Mouse (Mus musculus) midbrain, postnatal 0 days (tissue): ENCODE measurements at regions not wholly inside any gene's neighbourhood (a gene's known extent, or its start where the extent isn't known, plus 50 kb on each side); places are given as distances from the start of the nearest gene placed in this dataset.

Source experiments
- ATAC-seq: fragments of 200-750 bp; cut with Nextera tagmentation; 2 replicates; pipeline ENCODE4 v1.8.0; 2017; ENCODE audit warnings: moderate number of reproducible peaks, mild to moderate bottlenecking, moderate TSS enrichment, moderate library complexity; ENCODE audit not compliant: low FRiP score
- DNase-seq: peaks from one replicate; pipeline ENCODE4 v3.0.0-alpha.2; 2015; ENCODE audit warnings: low spot score
- H3K27ac ChIP-seq: fragments of 300-500 bp; sonication (generic); 2 replicates; pipeline ENCODE4 v1.5.1; 2014; ENCODE audit warnings: low read depth, mild to moderate bottlenecking, low read length, mixed read lengths
- H3K27me3 ChIP-seq: fragments of 300-500 bp; sonication (generic); 2 replicates; pipeline ENCODE4 v1.6.1; 2014; ENCODE audit warnings: low read length, control low read depth, mixed read lengths; ENCODE audit not compliant: insufficient read depth
- H3K36me3 ChIP-seq: fragments of 300-500 bp; sonication (generic); 2 replicates; pipeline ENCODE4 v1.6.1; 2014; ENCODE audit warnings: low read length, control low read depth, mixed read lengths; ENCODE audit not compliant: insufficient read depth
- H3K4me1 ChIP-seq: fragments of 300-500 bp; sonication (generic); 2 replicates; pipeline ENCODE4 v1.6.1; 2014; ENCODE audit warnings: mild to moderate bottlenecking, control low read depth, antibody characterized with exemption, low read length, mixed read lengths; ENCODE audit not compliant: insufficient read depth
- H3K4me2 ChIP-seq: fragments of 300-500 bp; sonication (generic); 2 replicates; pipeline ENCODE4 v1.6.1; 2014; ENCODE audit warnings: low read depth, mild to moderate bottlenecking, low read length, mixed read lengths; ENCODE audit not compliant: poor library complexity, severe bottlenecking
- H3K4me3 ChIP-seq: fragments of 300-500 bp; sonication (generic); 2 replicates; pipeline ENCODE4 v1.5.1; 2014; ENCODE audit warnings: low read depth, mild to moderate bottlenecking, low read length, moderate library complexity
- H3K9ac ChIP-seq: fragments of 300-500 bp; sonication (generic); replicated peaks from 2 replicates; pipeline ENCODE4 v1.6.1; 2014; ENCODE audit warnings: mild to moderate bottlenecking, low read length, moderate library complexity, mixed read lengths; ENCODE audit not compliant: poor library complexity, severe bottlenecking
- H3K9me3 ChIP-seq: fragments of 300-500 bp; sonication (generic); 2 replicates; pipeline ENCODE4 v1.6.1; 2016; ENCODE audit warnings: low read length, control low read depth
- CTCF ChIP-seq: IDR thresholded peaks from 2 replicates; pipeline ENCODE4 v1.5.1; 2016; ENCODE audit warnings: antibody characterized with exemption, mild to moderate bottlenecking
- WGBS: fragments of 180-500 bp; shearing (Covaris S2); extraction: QIAGEN DNeasy Blood & Tissue Kit; methylation state at CpG from one replicate; pipeline ENCODE4 v1.1.7; 2014; 5-methylcytosine and 5-hydroxymethylcytosine counted together

- Histone ChIP-seq H3K9me3 (no peaks in the 10 kb centered on the region), H3K4me1 (peaks cover 17% of the 10 kb centered on the region), H3K9ac (no peak overlapping the region), H3K36me3 (no peaks in the 10 kb centered on the region), H3K4me3 (no peak overlapping the region), H3K27me3 (no peaks in the 10 kb centered on the region), H3K27ac (no peak overlapping the region), H3K4me2 (no peak overlapping the region)
- DNase-seq (no peak), ATAC-seq (no peak)
- no peak for TF ChIP-seq CTCF
- 84% methylated on average over 7 of the region's 7 CpGs for WGBS
Measured at GRCm38 (mm10) chr8:126835554-126835953, 110.1 kb downstream of the Tomm20 start.

DNA sequence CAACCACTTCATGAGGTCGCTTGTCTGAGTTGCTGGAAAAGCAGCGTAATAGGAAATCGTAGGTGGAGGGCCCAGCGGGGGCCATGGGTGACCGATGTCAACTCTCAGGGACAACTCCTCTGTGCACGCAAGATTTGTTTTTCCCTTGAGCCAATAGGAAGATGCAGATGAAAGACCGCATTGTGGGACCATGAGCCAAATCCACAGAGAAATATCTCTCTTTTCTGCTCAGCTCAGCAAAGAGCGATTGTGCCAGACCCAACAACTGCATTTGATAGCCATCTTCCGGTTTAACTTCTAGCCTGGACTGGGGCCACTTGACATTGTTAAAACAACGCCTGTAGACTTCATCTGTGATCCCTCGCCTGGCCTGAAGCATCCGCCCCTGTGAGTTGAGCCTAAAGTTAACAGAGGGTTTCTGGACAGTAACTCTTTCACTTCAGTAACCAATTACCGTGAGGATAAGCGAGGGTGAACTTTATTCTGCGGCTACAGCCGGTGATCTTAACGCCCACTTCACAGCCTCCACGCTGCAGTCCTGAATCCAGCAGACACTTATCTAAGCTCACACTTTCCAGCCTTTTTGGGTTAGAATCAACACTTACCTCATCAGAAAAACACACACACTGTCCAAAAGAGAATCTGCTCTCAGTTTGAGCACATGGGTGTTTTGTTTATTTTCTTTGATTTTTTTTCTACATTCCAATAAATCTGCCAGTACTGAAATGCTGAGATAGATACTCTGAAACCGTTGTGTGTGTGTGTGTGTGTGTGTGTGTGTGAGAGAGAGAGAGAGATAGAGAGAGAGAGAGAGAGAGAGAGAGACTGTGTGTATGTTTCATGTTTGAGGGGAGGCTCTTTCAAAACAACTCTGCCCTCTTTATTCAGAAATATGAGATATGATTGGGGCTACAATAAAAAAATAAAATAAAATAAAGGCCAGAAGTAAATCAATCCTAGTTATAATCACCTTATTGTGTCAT is 111.9 kb downstream of the Tomm20 start:
- ATAC-seq: no peak
- WGBS: 65% methylated on average over 19 of the region's 19 CpGs
- DNase-seq: no peak

GRCm38 (mm10) chr8:126833006-126833405 is 112.6 kb downstream of the Tomm20 start:
- DNase-seq: no peak
- no peak overlapping the region for H3K4me3 ChIP-seq
- H3K27ac ChIP-seq: no peak overlapping the region
- 27% methylated on average over 5 of the region's 5 CpGs for WGBS
- no peaks in the 10 kb centered on the region for H3K27me3 ChIP-seq
- H3K9me3 ChIP-seq: no peaks in the 10 kb centered on the region
- no peak overlapping the region for H3K9ac ChIP-seq
- TF ChIP-seq CTCF: no peak
- no peak for ATAC-seq
- H3K4me2 ChIP-seq: no peak overlapping the region
- no peaks in the 10 kb centered on the region for H3K36me3 ChIP-seq
- peaks cover 5% of the 10 kb centered on the region; the same call in 1 of the 2 replicates for H3K4me1 ChIP-seq

More for the DNA sequence above, 111.9 kb downstream of the Tomm20 start:
- no peak overlapping the region for H3K4me2 ChIP-seq
- no peaks in the 10 kb centered on the region for H3K27me3 ChIP-seq
- no peak for TF ChIP-seq CTCF
- H3K4me1 ChIP-seq: peaks cover 5% of the 10 kb centered on the region; the same call in 1 of the 2 replicates
- no peaks in the 10 kb centered on the region for H3K9me3 ChIP-seq
- H3K9ac ChIP-seq: no peak overlapping the region
- peak overlapping the region; percentile 51; the same call in 1 of the 2 replicates for H3K27ac ChIP-seq
- H3K4me3 ChIP-seq: no peak overlapping the region
- no peaks in the 10 kb centered on the region for H3K36me3 ChIP-seq

GRCm38 (mm10) chr8:126832163-126832978 is 113.3 kb downstream of the Tomm20 start:
- Histone ChIP-seq H3K27me3 (no peaks in the 10 kb centered on the region), H3K4me2 (no peak overlapping the region), H3K9ac (no peak overlapping the region), H3K4me3 (no peak overlapping the region), H3K36me3 (no peaks in the 10 kb centered on the region), H3K4me1 (peaks cover 6% of the 10 kb centered on the region; the same call in 1 of the 2 replicates), H3K9me3 (no peaks in the 10 kb centered on the region), H3K27ac (peak overlapping the region; percentile 12; the same call in 1 of the 2 replicates)
- TF ChIP-seq CTCF: no peak
- ATAC-seq (no peak), DNase-seq (no peak)
- 73% methylated on average over 12 of the region's 12 CpGs for WGBS

DNA sequence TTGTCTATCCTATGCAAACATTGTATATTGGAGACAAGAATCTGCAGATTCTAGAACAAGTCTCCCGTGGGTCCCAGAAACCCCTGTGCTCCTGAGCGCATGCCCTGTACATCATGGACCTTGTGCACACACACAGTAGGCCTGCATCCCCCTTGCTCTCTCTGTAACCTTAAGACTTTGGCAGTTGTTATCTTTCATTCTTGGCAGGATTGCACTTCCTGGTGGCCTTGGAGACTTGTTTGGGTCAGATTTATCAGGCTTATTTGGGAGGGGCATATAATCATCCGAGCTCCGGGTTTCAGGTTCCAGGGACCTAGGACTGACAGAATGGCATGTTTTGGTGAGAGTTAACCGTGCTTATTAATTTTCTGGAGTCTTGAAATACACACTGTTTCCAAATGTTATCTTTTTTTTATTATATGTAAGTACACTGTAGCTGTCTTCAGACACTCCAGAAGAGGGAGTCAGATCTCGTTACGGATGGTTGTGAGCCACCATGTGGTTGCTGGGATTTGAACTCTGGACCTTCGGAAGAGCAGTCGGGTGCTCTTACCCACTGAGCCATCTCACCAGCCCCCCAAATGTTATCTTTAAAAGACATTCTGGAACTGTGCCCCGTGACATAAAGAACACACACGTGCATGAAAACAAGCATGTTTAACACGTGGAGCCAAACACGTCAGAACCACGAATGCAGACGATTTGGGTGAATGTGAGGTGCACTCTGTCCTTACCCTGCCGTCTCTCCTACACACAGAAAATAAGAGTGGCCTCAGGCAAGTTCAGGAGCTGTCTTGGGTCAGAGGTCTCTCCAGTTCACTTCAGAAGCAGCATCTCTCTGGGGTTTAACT is 114.1 kb downstream of the Tomm20 start:
- Histone ChIP-seq H3K4me3 (no peak overlapping the region), H3K27me3 (no peaks in the 10 kb centered on the region), H3K36me3 (no peaks in the 10 kb centered on the region), H3K4me2 (no peak overlapping the region), H3K9me3 (no peaks in the 10 kb centered on the region), H3K27ac (no peak overlapping the region), H3K9ac (no peak overlapping the region), H3K4me1 (peaks cover 14% of the 10 kb centered on the region; the same call in 1 of the 2 replicates)
- DNase-seq (no peak), ATAC-seq (no peak)
- 95% methylated on average over 16 of the region's 16 CpGs for WGBS
- no peak for TF ChIP-seq CTCF
